Mouse (Mus musculus) heart, embryonic 14.5 days (tissue): Measurements from ENCODE around the gene Myo18b. TPM values are rescaled to one million over a fixed set of nuclear protein-coding genes. Genes with fewer than 3 reads are reported as not detected.

Experiments
- ATAC-seq: fragments of 200-750 bp; cut with Nextera tagmentation; 2 replicates; pipeline ENCODE4 v1.8.0; 2017; ENCODE audit warnings: low read depth, moderate TSS enrichment; ENCODE audit not compliant: insufficient number of reproducible peaks, insufficient read depth, low FRiP score
- H3K27ac ChIP-seq, 2 experiments: fragments of 200-500 bp in 1 of 2; fragments of 300-500 bp in 1 of 2; sonication (generic) in 1 of 2; replicated peaks in 1 of 2; 2 replicates each; pipeline ENCODE4 v1.5.1; 2012 to 2014; ENCODE audit warnings: low read depth in 2 of 2, low read length in 2 of 2, control low read depth in 1 of 2, mild to moderate bottlenecking in 1 of 2, mixed read lengths in 1 of 2; ENCODE audit not compliant: control insufficient read depth in 1 of 2, insufficient read depth in 1 of 2
- H3K27me3 ChIP-seq: fragments of 300-500 bp; sonication (generic); 2 replicates; pipeline ENCODE4 v1.6.1; 2014; ENCODE audit warnings: mild to moderate bottlenecking, low read length, control low read depth; ENCODE audit not compliant: control insufficient read depth, insufficient read depth
- H3K36me3 ChIP-seq: fragments of 300-500 bp; sonication (generic); 2 replicates; pipeline ENCODE4 v1.6.1; 2014; ENCODE audit warnings: mild to moderate bottlenecking, control low read depth, low read length, mixed read lengths; ENCODE audit not compliant: control insufficient read depth, insufficient read depth
- H3K4me1 ChIP-seq, 2 experiments: fragments of 200-500 bp in 1 of 2; fragments of 300-500 bp in 1 of 2; sonication (generic) in 1 of 2; 2 replicates each; pipeline ENCODE4 v1.6.1; 2012 to 2014; ENCODE audit warnings: low read length in 2 of 2, control low read depth in 1 of 2, mixed read lengths in 1 of 2; ENCODE audit not compliant: control insufficient read depth in 2 of 2, insufficient read depth in 2 of 2
- H3K4me2 ChIP-seq: fragments of 300-500 bp; sonication (generic); 2 replicates; pipeline ENCODE4 v1.6.1; 2014; ENCODE audit warnings: mild to moderate bottlenecking, low read length
- H3K4me3 ChIP-seq, 2 experiments: fragments of 200-500 bp in 1 of 2; fragments of 300-500 bp in 1 of 2; sonication (generic) in 1 of 2; 2 replicates each; pipeline ENCODE4 v1.5.1; 2012 to 2014; ENCODE audit warnings: low read length in 2 of 2, mild to moderate bottlenecking in 2 of 2, control low read depth in 1 of 2, low read depth in 1 of 2, moderate library complexity in 1 of 2; ENCODE audit not compliant: control insufficient read depth in 1 of 2, insufficient read depth in 1 of 2
- H3K9ac ChIP-seq: fragments of 300-500 bp; sonication (generic); 2 replicates; pipeline ENCODE4 v1.6.1; 2014; ENCODE audit warnings: mild to moderate bottlenecking, low read length
- H3K9me3 ChIP-seq: fragments of 300-500 bp; sonication (generic); 2 replicates; pipeline ENCODE4 v1.6.1; 2016; ENCODE audit warnings: low read length, control low read depth; ENCODE audit not compliant: control insufficient read depth
- WGBS: fragments of 180-500 bp; shearing (Covaris S2); extraction: QIAGEN DNeasy Blood & Tissue Kit; methylation state at CpG from one replicate; pipeline ENCODE4 v1.1.7; 2014; 5-methylcytosine and 5-hydroxymethylcytosine counted together
- polyA plus RNA-seq: library from polyadenylated mRNA; unstranded; fragments of >200 nt; fragmentation: Nextera tagmentation; extraction: Ambion mirVana; gene quantifications from 2 replicates; pipeline ENCODE4 v1.2.1, GENCODE M21; 2014

The Myo18b gene
- polyA plus RNA-seq, 1 experiment from 2014 or later, result 33.6 TPM

DNA sequence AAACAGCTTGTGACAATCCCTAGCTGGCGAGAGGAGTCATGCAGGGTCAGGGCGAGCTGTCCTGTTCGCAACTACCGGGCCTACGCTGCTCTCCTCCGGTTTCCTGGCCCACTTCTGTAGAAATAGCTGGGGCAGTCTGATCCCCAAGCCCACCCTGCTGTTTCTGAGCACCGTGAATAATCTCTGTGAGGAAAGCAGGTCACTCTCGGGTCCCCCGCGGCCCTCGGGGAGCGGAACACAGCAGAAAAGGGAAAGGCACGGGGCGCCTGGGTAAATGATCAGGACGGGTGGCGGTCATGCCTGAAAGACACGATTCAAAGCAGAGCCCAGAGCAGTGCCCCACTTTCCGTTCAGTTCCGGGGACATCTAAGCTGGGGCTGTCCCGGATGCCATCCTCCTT is 255.0 kb downstream of the Myo18b start:
- Histone ChIP-seq H3K4me3 (no peak overlapping the region), H3K27ac (no peak overlapping the region)

DNA sequence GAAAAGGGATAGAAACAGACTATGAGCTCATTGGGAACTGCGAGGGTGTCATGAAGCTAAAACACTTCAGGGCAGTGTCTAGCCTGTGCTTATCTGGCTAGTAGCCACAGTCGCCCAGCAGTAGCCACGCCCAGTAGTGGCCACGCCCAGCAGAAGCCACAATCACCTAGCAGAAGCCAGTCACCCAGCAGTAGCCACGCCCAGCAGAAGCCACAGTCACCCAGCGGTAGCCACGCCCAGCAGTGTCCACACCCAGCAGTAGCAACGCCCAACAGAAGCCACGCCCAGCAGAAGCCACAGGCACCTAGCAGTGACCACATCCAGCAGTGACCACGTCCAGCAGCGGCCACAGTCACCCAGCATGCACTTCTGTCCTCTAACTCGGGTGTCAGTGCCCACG is 255.5 kb downstream of the Myo18b start:
- peaks cover 66% of the 10 kb centered on the region for H3K27me3 ChIP-seq
- no peak overlapping the region for H3K27ac ChIP-seq
- no peaks in the 10 kb centered on the region for H3K36me3 ChIP-seq
- 7% methylated on average over 13 of the region's 13 CpGs for WGBS
- no peak overlapping the region for H3K4me3 ChIP-seq
- H3K9ac ChIP-seq, result no peak overlapping the region
- no peaks in the 10 kb centered on the region; a peak in 1 of 4 replicates for H3K4me1 ChIP-seq
- ATAC-seq, result no peak
- no peaks in the 10 kb centered on the region for H3K9me3 ChIP-seq
- H3K4me2 ChIP-seq, result peak overlapping the region; percentile 22

More for the DNA sequence above, 255.0 kb downstream of the Myo18b start:
- 13% methylated on average over 20 of the region's 20 CpGs for WGBS
- Histone ChIP-seq H3K9me3 (no peaks in the 10 kb centered on the region), H3K4me1 (no peaks in the 10 kb centered on the region; a peak in 1 of 4 replicates), H3K27me3 (peaks cover 64% of the 10 kb centered on the region), H3K9ac (no peak overlapping the region), H3K4me2 (peak overlapping the region; percentile 22), H3K36me3 (no peaks in the 10 kb centered on the region)
- ATAC-seq, result no peak

Other genes starting within 250 kb of the Myo18b start
- 13.3 and 17.7 TPM in 2 replicates for gene Grk3, start 119.4 kb upstream of the Myo18b start, polyA plus RNA-seq
- gene Crybb2, start 173.8 kb upstream of the Myo18b start, polyA plus RNA-seq, result not detected in 2 replicates
- gene Crybb3, start 185.2 kb upstream of the Myo18b start, polyA plus RNA-seq, result 0.91 and 1.1 TPM in 2 replicates